In the genomic region with DNA sequence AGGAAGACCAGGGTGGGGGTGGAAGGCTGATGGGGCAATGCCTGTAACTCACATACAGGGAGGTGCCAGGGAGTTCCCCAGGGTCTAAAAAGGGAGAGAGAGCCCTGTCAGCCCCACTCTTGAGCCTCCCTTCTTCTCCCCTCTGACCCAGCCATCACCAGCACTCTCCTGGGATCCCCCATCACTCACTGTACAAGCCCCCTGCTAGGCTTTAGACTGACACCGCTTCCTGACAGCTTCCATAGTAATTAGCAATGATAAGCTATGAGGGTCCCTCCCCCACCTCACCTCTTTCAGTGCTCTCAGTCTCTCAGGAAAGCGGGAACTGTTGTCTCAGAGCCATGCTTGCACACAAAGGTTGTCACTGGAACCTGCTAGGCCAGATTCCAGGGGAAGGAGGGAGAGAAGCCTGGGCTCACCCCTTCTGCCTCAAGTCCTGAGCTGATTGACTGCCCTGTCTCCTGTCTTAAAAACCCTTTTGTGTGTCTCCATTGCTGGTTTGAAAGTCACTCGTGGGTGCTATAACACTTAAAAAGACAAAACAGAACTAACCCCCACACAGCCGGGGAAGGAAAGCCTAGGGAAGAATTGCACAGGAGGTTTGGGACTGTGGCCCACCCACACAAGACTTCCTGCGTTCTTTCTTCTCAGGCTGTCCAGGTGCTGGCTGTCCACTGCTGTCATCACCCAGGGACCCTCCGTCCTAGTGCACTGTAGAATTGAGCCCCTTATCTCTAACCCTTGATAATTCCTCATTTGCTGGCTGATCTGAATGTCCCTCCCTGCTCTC, we compare ENCODE assay signal across 10 mouse cellular contexts. TPM values are rescaled to one million over a fixed set of nuclear protein-coding genes. Genes with fewer than 3 reads are reported as not detected.
DNase-seq lines count a peak whose midpoint lies in the region; ATAC-seq and TF ChIP-seq lines count a peak whose summit lies in the region.
"Had no signal": no experiment of that assay in that cellular context is flagged by ENCODE, and none has a peak within 500 bp of the region (broad histone marks: within the 10 kb centered on the region; RNA-seq: fewer than 3 reads in every experiment).

No protein-coding gene starts in this region.

- 28% methylated on average over 6 of the region's 6 CpGs for WGBS in hindbrain, embryonic 10.5 days
- 40% methylated on average over 6 of the region's 6 CpGs for WGBS in hindbrain, postnatal 0 days
- WGBS in embryonic facial prominence, embryonic 13.5 days = 40% methylated on average over 6 of the region's 6 CpGs
- WGBS in limb, embryonic 13.5 days = 45% methylated on average over 6 of the region's 6 CpGs

- H3K27me3 ChIP-seq in hindbrain, embryonic 10.5 days (ENCODE audit: insufficient read depth, poor library complexity, severe bottlenecking) = no peaks in the 10 kb centered on the region
- no peaks in the 10 kb centered on the region for H3K27me3 ChIP-seq in hindbrain, postnatal 0 days (ENCODE audit: insufficient read depth, low read length)
- no peaks in the 10 kb centered on the region for H3K27me3 ChIP-seq in embryonic facial prominence, embryonic 13.5 days
- H3K27me3 ChIP-seq in limb, embryonic 13.5 days = no peaks in the 10 kb centered on the region

- peaks cover 34% of the 10 kb centered on the region for H3K4me1 ChIP-seq in hindbrain, embryonic 10.5 days (replicated peaks)
- no peaks in the 10 kb centered on the region for H3K4me1 ChIP-seq in hindbrain, postnatal 0 days (ENCODE audit: insufficient read depth, low read length)
- H3K4me1 ChIP-seq in embryonic facial prominence, embryonic 13.5 days = peaks cover 22% of the 10 kb centered on the region; the same call in 1 of the 2 replicates
- no peaks in the 10 kb centered on the region; the same call in 1 of the 2 replicates for H3K4me1 ChIP-seq in limb, embryonic 13.5 days

- peak overlapping the region; percentile 20; the same call in 1 of the 2 replicates for H3K4me3 ChIP-seq in hindbrain, embryonic 10.5 days
- no peak overlapping the region for H3K4me3 ChIP-seq in hindbrain, postnatal 0 days (ENCODE audit: low read length)
- H3K4me3 ChIP-seq in embryonic facial prominence, embryonic 13.5 days = no peak overlapping the region
- no peak overlapping the region for H3K4me3 ChIP-seq in limb, embryonic 13.5 days

- H3K4me2 ChIP-seq in hindbrain, postnatal 0 days (ENCODE audit: low read depth, low read length) = no peak overlapping the region
- no peak overlapping the region for H3K4me2 ChIP-seq in embryonic facial prominence, embryonic 13.5 days
- H3K4me2 ChIP-seq in limb, embryonic 13.5 days (replicated peaks) = no peak overlapping the region

- no peaks in the 10 kb centered on the region for H3K36me3 ChIP-seq in hindbrain, embryonic 10.5 days
- H3K36me3 ChIP-seq in hindbrain, postnatal 0 days (ENCODE audit: insufficient read depth, low read length) = no peaks in the 10 kb centered on the region
- H3K36me3 ChIP-seq in embryonic facial prominence, embryonic 13.5 days = no peaks in the 10 kb centered on the region
- no peaks in the 10 kb centered on the region for H3K36me3 ChIP-seq in limb, embryonic 13.5 days

- no peak for ATAC-seq in hindbrain, postnatal 0 days
- ATAC-seq in embryonic facial prominence, embryonic 13.5 days (ENCODE audit: insufficient number of reproducible peaks, insufficient read depth, low FRiP score, low TSS enrichment, low read depth) = peak; percentile 56; the same call in 1 of the 2 replicates
- ATAC-seq in limb, embryonic 13.5 days (ENCODE audit: low FRiP score, low read depth) = no peak

- peak; percentile 49 for DNase-seq in hindbrain, embryonic 10.5 days (ENCODE audit: low spot score)
- no peak for DNase-seq in hindbrain, postnatal 0 days (ENCODE audit: low spot score)
- peak; percentile 50 for DNase-seq in Muller cell, postnatal 12 days (ENCODE audit: inconsistent ontology term)
- no peak for DNase-seq in cerebellum, postnatal 4 days (ENCODE audit: low spot score in 2 of 2)
- no peak for DNase-seq in urinary bladder, postnatal 4 days (ENCODE audit: low spot score in 2 of 2)
- DNase-seq in lung, postnatal 25 days (ENCODE audit: low spot score) = no peak

- no peak for TF ChIP-seq CTCF in hindbrain, postnatal 0 days (IDR thresholded peaks at IDR 0.05; ENCODE audit: low read depth)

- no peak overlapping the region for H3K9ac ChIP-seq in hindbrain, postnatal 0 days (replicated peaks; ENCODE audit: low read length)
- H3K9ac ChIP-seq in embryonic facial prominence, embryonic 13.5 days = no peak overlapping the region
- no peak overlapping the region for H3K9ac ChIP-seq in limb, embryonic 13.5 days

- peak overlapping the region; percentile 79 for H3K27ac ChIP-seq in hindbrain, embryonic 10.5 days
- H3K27ac ChIP-seq in hindbrain, postnatal 0 days = no peak overlapping the region
- peak overlapping the region; percentile 79 for H3K27ac ChIP-seq in embryonic facial prominence, embryonic 13.5 days
- H3K27ac ChIP-seq in limb, embryonic 13.5 days = peak overlapping the region; percentile 10; the same call in 1 of the 2 replicates
- H3K27ac ChIP-seq: macrophage had no signal

- 0 out of 2 replicates have a peak, but pooled peaks cover 4% of the 10 kb centered on the region for H3K9me3 ChIP-seq in hindbrain, embryonic 10.5 days
- no peaks in the 10 kb centered on the region for H3K9me3 ChIP-seq in hindbrain, postnatal 0 days (ENCODE audit: low read length)
- H3K9me3 ChIP-seq in embryonic facial prominence, embryonic 13.5 days = peaks cover 4% of the 10 kb centered on the region; the same call in 1 of the 2 replicates
- H3K9me3 ChIP-seq in limb, embryonic 13.5 days = peaks cover 6% of the 10 kb centered on the region

RNA-seq across cellular contexts. Expression of a gene that starts 5.7 kb away (rescaled TPM):
- 0.63 TPM in 1 of 2 replicates, not detected in the other for polyA plus RNA-seq in hindbrain, embryonic 10.5 days (2016; fragmentation: Nextera tagmentation; extraction: Ambion mirVana)
- 0.65 TPM in 1 of 2 replicates, not detected in the other for total RNA-seq in hindbrain, postnatal 0 days (2014; rRNA removed)
- polyA plus RNA-seq in hindbrain, postnatal 0 days (2015; fragmentation: Nextera tagmentation; extraction: Ambion mirVana) = 0.20 and 0.28 TPM in 2 replicates
- polyA plus RNA-seq in embryonic facial prominence, embryonic 13.5 days (2015; fragmentation: Nextera tagmentation; extraction: Ambion mirVana) = 1.7 and 2.5 TPM in 2 replicates
- polyA plus RNA-seq in limb, embryonic 13.5 days (2015; fragmentation: Nextera tagmentation; extraction: Ambion mirVana) = 10.1 and 13.6 TPM in 2 replicates
- total RNA-seq: left cerebral cortex, adult 18-20 months had no signal
- polyA plus RNA-seq: macrophage had no signal

RNA-seq across cellular contexts. Expression of a gene that starts 11.7 kb away (rescaled TPM):
- 0.06 TPM in 1 of 2 replicates, not detected in the other for polyA plus RNA-seq in hindbrain, embryonic 10.5 days (2016; fragmentation: Nextera tagmentation; extraction: Ambion mirVana)
- 1.1 TPM in 1 of 2 replicates, not detected in the other for total RNA-seq in hindbrain, postnatal 0 days (2014; rRNA removed)
- polyA plus RNA-seq in hindbrain, postnatal 0 days (2015; fragmentation: Nextera tagmentation; extraction: Ambion mirVana) = 0.35 TPM in 1 of 2 replicates, not detected in the other
- polyA plus RNA-seq in embryonic facial prominence, embryonic 13.5 days (2015; fragmentation: Nextera tagmentation; extraction: Ambion mirVana) = 0.22 and 0.45 TPM in 2 replicates
- 0.10 TPM in 1 of 2 replicates, not detected in the other for polyA plus RNA-seq in limb, embryonic 13.5 days (2015; fragmentation: Nextera tagmentation; extraction: Ambion mirVana)
- polyA plus RNA-seq: macrophage had no signal

Comparison
In these comparisons a context has a peak if more than half of its experiments do, and no peak if none do; other contexts are left out.
1. DNase-seq: peak in hindbrain, embryonic 10.5 days (single experiment) and Muller cell, postnatal 12 days (single experiment); none in hindbrain, postnatal 0 days (single experiment), cerebellum, postnatal 4 days (0 of 2), urinary bladder, postnatal 4 days (0 of 2) and lung, postnatal 25 days (single experiment).